ENCODE assay signal across 8 mouse cellular contexts in the genomic region with DNA sequence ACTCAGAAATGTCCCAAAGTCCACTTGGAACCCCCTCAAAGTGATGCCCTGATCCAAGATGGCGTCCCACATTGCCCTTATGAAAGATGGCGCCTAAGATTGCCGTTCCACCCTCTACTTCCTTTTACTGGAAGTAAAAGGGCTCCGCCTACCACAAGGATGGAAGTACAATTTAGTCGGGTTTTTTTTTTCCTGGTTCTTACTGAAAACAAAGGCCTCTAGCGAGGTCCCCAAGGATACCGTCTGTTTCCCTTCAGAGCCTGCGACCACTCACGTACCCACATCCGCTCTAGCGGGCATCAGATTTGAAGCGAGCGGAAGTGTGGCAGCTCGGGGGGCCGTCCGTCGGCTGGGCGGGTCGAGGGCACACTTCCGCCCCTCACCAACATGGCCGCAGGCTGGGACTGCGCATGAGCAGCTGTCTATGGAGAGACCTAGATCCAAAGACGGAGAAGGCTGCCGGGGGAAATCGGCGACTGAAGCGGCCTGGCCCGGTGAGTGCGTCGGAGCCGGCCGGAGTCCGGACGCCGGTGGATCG. TPM values are rescaled to one million over a fixed set of nuclear protein-coding genes. Genes with fewer than 3 reads are reported as not detected.
DNase-seq lines count a peak whose midpoint lies in the region; ATAC-seq lines count a peak whose summit lies in the region.

Gene Usf1, plus strand, starts transcription at position 367 of the 538 bp plus-strand sequence.

- peaks cover 6% of the 10 kb centered on the region for H3K36me3 ChIP-seq in hindbrain, embryonic 16.5 days (ENCODE audit: control insufficient read depth, insufficient read depth, low read length)
- H3K36me3 ChIP-seq in macrophage (ENCODE audit: inconsistent target) = peaks cover 46% of the 10 kb centered on the region

- H3K4me3 ChIP-seq in hindbrain, embryonic 16.5 days (ENCODE audit: low read length) = peak within 1 kb of the TSS; percentile 95
- peak within 1 kb of the TSS; percentile 94 for H3K4me3 ChIP-seq in macrophage (ENCODE audit: inconsistent target)

- peak within 1 kb of the TSS; percentile 93 for H3K9ac ChIP-seq in hindbrain, embryonic 16.5 days (ENCODE audit: low read depth, low read length)

- peak; percentile 98 for ATAC-seq in hindbrain, embryonic 16.5 days

- H3K4me1 ChIP-seq in hindbrain, embryonic 16.5 days (ENCODE audit: control insufficient read depth, insufficient read depth, low read depth, low read length) = peaks cover 18% of the 10 kb centered on the region

- H3K9me3 ChIP-seq in hindbrain, embryonic 16.5 days (ENCODE audit: control insufficient read depth, low read length) = no peaks in the 10 kb centered on the region

- DNase-seq in WW6 (ENCODE audit: low read depth, low spot score) = peak; percentile 83
- peak; percentile 76 to 93 for DNase-seq in cerebellum, postnatal 4 days (ENCODE audit: low spot score in 2 of 2)
- DNase-seq in gastrocnemius, adult 18-20 months (ENCODE audit: low spot score) = peak; percentile 94
- DNase-seq in left cerebral cortex, adult 18-20 months (ENCODE audit: low spot score in 2 of 2) = peak; percentile 94
- peak; percentile 97 for DNase-seq in right cerebral cortex, adult 18-20 months
- peak; percentile 77 for DNase-seq in urinary bladder, postnatal 10 days (ENCODE audit: low spot score)

- WGBS in hindbrain, embryonic 16.5 days = under 1% methylated on average over 36 of the region's 36 CpGs
- under 1% methylated on average over 36 of the region's 36 CpGs for WGBS in macrophage (ENCODE audit: missing documents)

- H3K79me2 ChIP-seq in macrophage (ENCODE audit: inconsistent target) = peaks cover 48% of the 10 kb centered on the region

- peak within 1 kb of the TSS; percentile 93 for H3K27ac ChIP-seq in hindbrain, embryonic 16.5 days (ENCODE audit: low read depth, low read length)
- H3K27ac ChIP-seq in macrophage = peak within 1 kb of the TSS; percentile 86

- peak within 1 kb of the TSS; percentile 72 for H3K4me2 ChIP-seq in hindbrain, embryonic 16.5 days (ENCODE audit: low read length)

- peaks cover 9% of the 10 kb centered on the region for H3K27me3 ChIP-seq in hindbrain, embryonic 16.5 days (replicated peaks; ENCODE audit: control insufficient read depth, insufficient read depth, low read length)

RNA-seq across cellular contexts. Expression of gene Usf1, which starts in this region (rescaled TPM):
- 10 to 100 TPM; 24.7 to 26.1 TPM for total RNA-seq in gastrocnemius, adult 18-20 months (2021)
- 150 and 170 TPM in 2 replicates for polyA plus RNA-seq in hindbrain, embryonic 16.5 days (2015; fragmentation: Nextera tagmentation; extraction: Ambion mirVana)
- total RNA-seq in left cerebral cortex, adult 18-20 months (2021) = 100 to 1,000 TPM in 1 of 2 experiments, 10 to 100 TPM in 1; 99.0 to 105 TPM
- total RNA-seq in macrophage (2018; cell fraction: chromatin; rRNA removed) = 100 to 1,000 TPM in 13 of 26 experiments, 10 to 100 TPM in 13; 15.3 to 166 (median 89.3) TPM
- total RNA-seq in macrophage (2018; cell fraction: cytosol; rRNA removed) = 100 to 1,000 TPM in 3 of 26 experiments, 10 to 100 TPM in 23; 23.4 to 110 (median 71.3) TPM
- 100 to 1,000 TPM in 4 of 26 experiments, 10 to 100 TPM in 22; 19.4 to 125 (median 66.8) TPM for total RNA-seq in macrophage (2018; cell fraction: nucleus; rRNA removed)
- 32.8 to 94.5 TPM (median 36.5 TPM) in 3 replicates for polyA plus RNA-seq in macrophage (2018)

Comparison
In these comparisons a context has a peak if more than half of its experiments do, and no peak if none do; other contexts are left out.
1. Peak in every context shown above with its lines: DNase-seq, ATAC-seq, H3K4me3 ChIP-seq and H3K27ac ChIP-seq.